Mouse (Mus musculus) embryonic facial prominence, embryonic 12.5 days (tissue): ENCODE results near the gene Trdmt1. TPM values are rescaled to one million over a fixed set of nuclear protein-coding genes. Genes with fewer than 3 reads are reported as not detected.
"Not testable (repeated sequence)": the region's sequence is repeated elsewhere in the genome, so short reads cannot be mapped to it uniquely, and the experiment has no call there.

Experiments used
- ATAC-seq: fragments of 200-750 bp; cut with Nextera tagmentation; 2 replicates; pipeline ENCODE4 v1.8.0; 2017; ENCODE audit not compliant: insufficient number of reproducible peaks, insufficient read depth, low FRiP score, low TSS enrichment
- H3K27ac ChIP-seq: fragments of 300-500 bp; sonication (generic); 2 replicates; pipeline ENCODE4 v1.5.1; 2016; ENCODE audit warnings: mild to moderate bottlenecking
- H3K27me3 ChIP-seq: fragments of 300-500 bp; sonication (generic); 2 replicates; pipeline ENCODE4 v1.6.1; 2016; ENCODE audit warnings: mild to moderate bottlenecking, moderate library complexity
- H3K36me3 ChIP-seq: fragments of 300-500 bp; sonication (generic); 2 replicates; pipeline ENCODE4 v1.6.1; 2016; ENCODE audit warnings: mild to moderate bottlenecking
- H3K4me1 ChIP-seq: fragments of 300-500 bp; sonication (generic); 2 replicates; pipeline ENCODE4 v1.6.1; 2016
- H3K4me2 ChIP-seq: fragments of 300-500 bp; sonication (generic); replicated peaks from 2 replicates; pipeline ENCODE4 v1.6.1; 2016; ENCODE audit warnings: mild to moderate bottlenecking, moderate library complexity
- H3K4me3 ChIP-seq: fragments of 300-500 bp; sonication (generic); 2 replicates; pipeline ENCODE4 v1.5.1; 2016; ENCODE audit warnings: mild to moderate bottlenecking
- H3K9ac ChIP-seq: fragments of 300-500 bp; sonication (generic); 2 replicates; pipeline ENCODE4 v1.6.1; 2016; ENCODE audit warnings: mild to moderate bottlenecking, moderate library complexity
- H3K9me3 ChIP-seq: fragments of 300-500 bp; sonication (generic); 2 replicates; pipeline ENCODE4 v1.6.1; 2016; ENCODE audit warnings: mild to moderate bottlenecking, moderate library complexity
- WGBS: fragments of 180-500 bp; shearing (Covaris S2); methylation state at CpG from one replicate; pipeline ENCODE4 v1.1.7; 2016; 5-methylcytosine and 5-hydroxymethylcytosine counted together
- polyA plus RNA-seq: library from polyadenylated mRNA; unstranded; fragments of >200 nt; fragmentation: Nextera tagmentation; extraction: Ambion mirVana; gene quantifications from 2 replicates; pipeline ENCODE4 v1.2.1, GENCODE M21; 2016

Trdmt1 gene
- 7.3 and 8.4 TPM in 2 replicates for polyA plus RNA-seq

- H3K36me3 ChIP-seq: no peaks in the 10 kb centered on the region
- H3K4me3 ChIP-seq: peak within 1 kb of the TSS; percentile 60
- peak within 1 kb of the TSS; percentile 81 for H3K9ac ChIP-seq
- ATAC-seq: peak; percentile 100
- H3K27ac ChIP-seq: peak within 1 kb of the TSS; percentile 97
- under 1% methylated on average over 39 of the region's 39 CpGs for WGBS
- 0 out of 2 replicates have a peak, but pooled peaks cover 8% of the 10 kb centered on the region for H3K4me1 ChIP-seq
- no peaks in the 10 kb centered on the region for H3K27me3 ChIP-seq
- H3K9me3 ChIP-seq: no peaks in the 10 kb centered on the region
- peak within 1 kb of the TSS; percentile 61 for H3K4me2 ChIP-seq
Measured at GRCm38 (mm10) chr2:13544193-13544824, at the start of gene Trdmt1. Gene Trdmt1 (minus strand): TSS chr2:13544668.

GRCm38 (mm10) chr2:13593328-13593727 lies 48.9 kb upstream of the Trdmt1 start:
- H3K4me3 ChIP-seq: no peak overlapping the region
- no peak overlapping the region for H3K9ac ChIP-seq
- H3K9me3 ChIP-seq: no peaks in the 10 kb centered on the region
- no peaks in the 10 kb centered on the region for H3K27me3 ChIP-seq
- no peak for ATAC-seq
- no peaks in the 10 kb centered on the region for H3K36me3 ChIP-seq
- 79% methylated on average over 4 of the region's 4 CpGs for WGBS
- no peak overlapping the region for H3K27ac ChIP-seq
- no peaks in the 10 kb centered on the region for H3K4me1 ChIP-seq
- no peak overlapping the region for H3K4me2 ChIP-seq

GRCm38 (mm10) chr2:13583746-13584145 lies 39.3 kb upstream of the Trdmt1 start:
- H3K4me1 ChIP-seq, H3K9ac ChIP-seq, ATAC-seq, H3K4me3 ChIP-seq, H3K27ac ChIP-seq, H3K4me2 ChIP-seq, H3K9me3 ChIP-seq, H3K27me3 ChIP-seq: not testable (repeated sequence)
- H3K36me3 ChIP-seq: peaks cover 36% of the 10 kb centered on the region

- no peak overlapping the region for H3K9ac ChIP-seq
- H3K9me3 ChIP-seq: no peaks in the 10 kb centered on the region
- WGBS: 86% methylated on average over 3 of the region's 3 CpGs
- no peaks in the 10 kb centered on the region for H3K27me3 ChIP-seq
- peaks cover 47% of the 10 kb centered on the region for H3K36me3 ChIP-seq
- ATAC-seq: no peak
- no peak overlapping the region for H3K4me3 ChIP-seq
- H3K27ac ChIP-seq: no peak overlapping the region
- no peak overlapping the region for H3K4me2 ChIP-seq
- H3K4me1 ChIP-seq: no peaks in the 10 kb centered on the region
Measured at GRCm38 (mm10) chr2:13582184-13582583, 37.7 kb upstream of the Trdmt1 start.

- 69% methylated on average over 11 of the region's 11 CpGs for WGBS
- Histone ChIP-seq H3K27ac (no peak overlapping the region), H3K4me2 (no peak overlapping the region), H3K9ac (no peak overlapping the region), H3K4me1 (peaks cover 5% of the 10 kb centered on the region; the same call in 1 of the 2 replicates), H3K9me3 (no peaks in the 10 kb centered on the region), H3K36me3 (peaks cover 49% of the 10 kb centered on the region), H3K27me3 (no peaks in the 10 kb centered on the region), H3K4me3 (no peak overlapping the region)
- no peak for ATAC-seq
Measured at GRCm38 (mm10) chr2:13579991-13580390, 35.5 kb upstream of the Trdmt1 start.

GRCm38 (mm10) chr2:13579315-13579714 lies 34.8 kb upstream of the Trdmt1 start:
- peaks cover 5% of the 10 kb centered on the region; the same call in 1 of the 2 replicates for H3K4me1 ChIP-seq
- H3K36me3 ChIP-seq: peaks cover 49% of the 10 kb centered on the region
- H3K9ac ChIP-seq: no peak overlapping the region
- H3K4me3 ChIP-seq: no peak overlapping the region
- no peaks in the 10 kb centered on the region for H3K27me3 ChIP-seq
- no peaks in the 10 kb centered on the region for H3K9me3 ChIP-seq
- no peak overlapping the region for H3K4me2 ChIP-seq
- no peak overlapping the region for H3K27ac ChIP-seq
- no peak for ATAC-seq
- 86% methylated on average over 8 of the region's 8 CpGs for WGBS

- H3K27me3 ChIP-seq: no peaks in the 10 kb centered on the region
- H3K9ac ChIP-seq: no peak overlapping the region
- no peak overlapping the region for H3K27ac ChIP-seq
- H3K4me2 ChIP-seq: no peak overlapping the region
- peaks cover 5% of the 10 kb centered on the region; the same call in 1 of the 2 replicates for H3K4me1 ChIP-seq
- no peak overlapping the region for H3K4me3 ChIP-seq
- 82% methylated on average over 14 of the region's 14 CpGs for WGBS
- ATAC-seq: no peak
- peaks cover 49% of the 10 kb centered on the region for H3K36me3 ChIP-seq
- H3K9me3 ChIP-seq: no peaks in the 10 kb centered on the region
Measured at GRCm38 (mm10) chr2:13578473-13579152, 34.1 kb upstream of the Trdmt1 start.

- H3K4me1 ChIP-seq: peaks cover 11% of the 10 kb centered on the region; the same call in 1 of the 2 replicates
- 96% methylated on average over 1 of the region's 1 CpGs for WGBS
- no peaks in the 10 kb centered on the region for H3K9me3 ChIP-seq
- no peak overlapping the region for H3K27ac ChIP-seq
- no peak overlapping the region for H3K4me3 ChIP-seq
- ATAC-seq: no peak
- no peaks in the 10 kb centered on the region for H3K27me3 ChIP-seq
- peaks cover 44% of the 10 kb centered on the region for H3K36me3 ChIP-seq
- H3K9ac ChIP-seq: no peak overlapping the region
- no peak overlapping the region for H3K4me2 ChIP-seq
Measured at GRCm38 (mm10) chr2:13577399-13577798, 32.9 kb upstream of the Trdmt1 start.

- peak overlapping the region; percentile 96; the same call in 1 of the 2 replicates for H3K27ac ChIP-seq
- H3K4me3 ChIP-seq: peak overlapping the region; percentile 72
- no peaks in the 10 kb centered on the region for H3K9me3 ChIP-seq
- H3K36me3 ChIP-seq: peaks cover 31% of the 10 kb centered on the region
- peak overlapping the region; percentile 84 for H3K9ac ChIP-seq
- no peaks in the 10 kb centered on the region for H3K27me3 ChIP-seq
- no peak for ATAC-seq
- 18% methylated on average over 6 of the region's 6 CpGs for WGBS
- H3K4me1 ChIP-seq: peaks cover 16% of the 10 kb centered on the region; the same call in 1 of the 2 replicates
- H3K4me2 ChIP-seq: peak overlapping the region; percentile 74
Measured at GRCm38 (mm10) chr2:13575926-13576325, 31.5 kb upstream of the Trdmt1 start.

GRCm38 (mm10) chr2:13575287-13575801 lies 30.9 kb upstream of the Trdmt1 start:
- no peak for ATAC-seq
- Histone ChIP-seq H3K9me3 (no peaks in the 10 kb centered on the region), H3K4me1 (peaks cover 16% of the 10 kb centered on the region; the same call in 1 of the 2 replicates), H3K9ac (peak overlapping the region; percentile 84), H3K36me3 (peaks cover 28% of the 10 kb centered on the region), H3K4me2 (peak overlapping the region; percentile 74), H3K27ac (peak overlapping the region; percentile 96), H3K27me3 (no peaks in the 10 kb centered on the region), H3K4me3 (peak overlapping the region; percentile 72)
- WGBS: 2% methylated on average over 13 of the region's 13 CpGs

- under 1% methylated on average over 21 of the region's 21 CpGs for WGBS
- peak overlapping the region; percentile 96 for H3K27ac ChIP-seq
- peak overlapping the region; percentile 84 for H3K9ac ChIP-seq
- H3K4me1 ChIP-seq: peaks cover 16% of the 10 kb centered on the region; the same call in 1 of the 2 replicates
- H3K27me3 ChIP-seq: no peaks in the 10 kb centered on the region
- H3K4me3 ChIP-seq: peak overlapping the region; percentile 72
- H3K9me3 ChIP-seq: no peaks in the 10 kb centered on the region
- peak overlapping the region; percentile 74 for H3K4me2 ChIP-seq
- H3K36me3 ChIP-seq: peaks cover 22% of the 10 kb centered on the region
- ATAC-seq: no peak; the same call in 1 of the 2 replicates
Measured at GRCm38 (mm10) chr2:13574801-13575150, 30.3 kb upstream of the Trdmt1 start.
